Mouse (Mus musculus) stomach, postnatal 0 days (tissue): ENCODE measurements at regions not wholly inside any gene's neighbourhood (a gene's known extent, or its start where the extent isn't known, plus 50 kb on each side); places are given as distances from the start of the nearest gene placed in this dataset.

Experiments used
- ATAC-seq: fragments of 200-750 bp; cut with Nextera tagmentation; 2 replicates; pipeline ENCODE4 v1.8.0; 2017; ENCODE audit not compliant: low FRiP score, low TSS enrichment
- DNase-seq: peaks from one replicate; pipeline ENCODE4 v3.0.0-alpha.2; 2016; ENCODE audit warnings: low spot score
- H3K27ac ChIP-seq: fragments of 300-500 bp; sonication (generic); replicated peaks from 2 replicates; pipeline ENCODE4 v1.5.1; 2014; ENCODE audit warnings: mild to moderate bottlenecking, control low read depth
- H3K27me3 ChIP-seq: fragments of 300-500 bp; sonication (generic); 2 replicates; pipeline ENCODE4 v1.6.1; 2014; ENCODE audit warnings: low read length; ENCODE audit not compliant: control insufficient read depth, insufficient read depth
- H3K36me3 ChIP-seq: fragments of 300-500 bp; sonication (generic); 2 replicates; pipeline ENCODE4 v1.6.1; 2014; ENCODE audit warnings: low read length, mixed read lengths; ENCODE audit not compliant: control insufficient read depth, insufficient read depth
- H3K4me1 ChIP-seq: fragments of 300-500 bp; sonication (generic); replicated peaks from 2 replicates; pipeline ENCODE4 v1.6.1; 2014; ENCODE audit warnings: antibody characterized with exemption; ENCODE audit not compliant: control insufficient read depth, insufficient read depth
- H3K4me2 ChIP-seq: fragments of 300-500 bp; sonication (generic); replicated peaks from 2 replicates; pipeline ENCODE4 v1.6.1; 2014; ENCODE audit warnings: low read depth, mild to moderate bottlenecking, control low read depth, moderate library complexity
- H3K4me3 ChIP-seq: fragments of 300-500 bp; sonication (generic); 2 replicates; pipeline ENCODE4 v1.5.1; 2014; ENCODE audit warnings: low read depth, low read length, control low read depth
- H3K9ac ChIP-seq: fragments of 300-500 bp; sonication (generic); 2 replicates; pipeline ENCODE4 v1.6.1; 2014; ENCODE audit warnings: mild to moderate bottlenecking, low read length, control low read depth, mixed read lengths
- H3K9me3 ChIP-seq: fragments of 300-500 bp; sonication (generic); 2 replicates; pipeline ENCODE4 v1.6.1; 2016; ENCODE audit warnings: low read length; ENCODE audit not compliant: control insufficient read depth
- CTCF ChIP-seq: IDR thresholded peaks from 2 replicates; pipeline ENCODE4 v1.5.1; 2016; ENCODE audit warnings: antibody characterized with exemption, low read depth, mild to moderate bottlenecking, moderate library complexity
- EP300 ChIP-seq: optimal IDR thresholded peaks from 2 replicates; pipeline ENCODE3; 2016; ENCODE audit warnings: antibody characterized with exemption
- WGBS: fragments of 180-500 bp; shearing (Covaris S2); extraction: QIAGEN DNeasy Blood & Tissue Kit; methylation state at CpG from one replicate; pipeline ENCODE4 v1.1.7; 2014; 5-methylcytosine and 5-hydroxymethylcytosine counted together

DNA sequence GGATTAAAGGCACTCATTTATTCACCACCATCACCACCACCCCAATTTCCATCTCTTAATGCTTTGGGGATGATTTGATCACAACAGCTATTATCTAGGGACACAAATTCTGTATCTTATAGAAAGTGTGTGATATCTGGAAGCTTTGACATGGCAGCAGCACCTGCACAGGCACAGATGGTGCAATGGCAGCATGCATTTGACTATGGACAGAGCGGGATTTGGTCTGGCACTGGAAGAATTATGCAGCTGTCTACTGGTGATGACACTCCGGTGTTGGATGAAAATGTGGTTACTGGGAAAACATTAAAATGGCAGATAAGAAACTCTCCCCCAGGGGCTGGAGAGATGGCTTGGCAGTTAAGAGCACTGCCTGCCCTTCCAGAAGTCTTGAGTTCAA is 403.7 kb upstream of the Nr5a2 start:
- H3K27me3 ChIP-seq, result no peaks in the 10 kb centered on the region
- no peak overlapping the region for H3K4me3 ChIP-seq
- DNase-seq (no peak), ATAC-seq (no peak)
- TF ChIP-seq EP300 (no peak), CTCF (no peak)
- no peaks in the 10 kb centered on the region for H3K9me3 ChIP-seq
- no peaks in the 10 kb centered on the region for H3K4me1 ChIP-seq
- H3K4me2 ChIP-seq, result no peak overlapping the region
- no peak overlapping the region for H3K27ac ChIP-seq
- WGBS, result 97% methylated on average over 2 of the region's 2 CpGs
- no peak overlapping the region for H3K9ac ChIP-seq
- H3K36me3 ChIP-seq, result no peaks in the 10 kb centered on the region

DNA sequence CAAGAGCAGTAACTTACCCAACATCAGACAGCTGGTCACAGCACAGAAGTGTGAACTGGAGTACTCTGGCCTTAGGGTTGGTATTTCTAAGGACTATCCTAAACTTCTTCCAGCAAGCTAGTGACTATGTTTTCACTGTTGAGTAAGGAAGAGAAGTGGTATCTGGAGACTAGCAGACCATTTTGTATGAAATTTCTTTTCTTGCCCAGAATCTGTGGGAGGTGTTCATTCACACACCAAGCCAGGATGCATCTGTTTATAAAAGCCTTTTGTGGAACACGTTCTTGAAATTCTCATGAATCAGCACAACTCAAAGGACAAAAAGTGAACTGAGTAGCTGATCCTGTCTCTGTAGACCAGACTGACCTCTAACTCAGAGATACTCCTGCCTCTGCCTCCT is 403.3 kb upstream of the Nr5a2 start:
- Histone ChIP-seq H3K4me1 (no peaks in the 10 kb centered on the region), H3K4me3 (no peak overlapping the region), H3K4me2 (no peak overlapping the region), H3K9me3 (no peaks in the 10 kb centered on the region), H3K27ac (no peak overlapping the region), H3K9ac (no peak overlapping the region), H3K36me3 (no peaks in the 10 kb centered on the region), H3K27me3 (no peaks in the 10 kb centered on the region)
- TF ChIP-seq CTCF, result no peak
- TF ChIP-seq EP300, result no peak
- DNase-seq (no peak), ATAC-seq (no peak)
- WGBS, result 46% methylated on average over 1 of the region's 1 CpGs

DNA sequence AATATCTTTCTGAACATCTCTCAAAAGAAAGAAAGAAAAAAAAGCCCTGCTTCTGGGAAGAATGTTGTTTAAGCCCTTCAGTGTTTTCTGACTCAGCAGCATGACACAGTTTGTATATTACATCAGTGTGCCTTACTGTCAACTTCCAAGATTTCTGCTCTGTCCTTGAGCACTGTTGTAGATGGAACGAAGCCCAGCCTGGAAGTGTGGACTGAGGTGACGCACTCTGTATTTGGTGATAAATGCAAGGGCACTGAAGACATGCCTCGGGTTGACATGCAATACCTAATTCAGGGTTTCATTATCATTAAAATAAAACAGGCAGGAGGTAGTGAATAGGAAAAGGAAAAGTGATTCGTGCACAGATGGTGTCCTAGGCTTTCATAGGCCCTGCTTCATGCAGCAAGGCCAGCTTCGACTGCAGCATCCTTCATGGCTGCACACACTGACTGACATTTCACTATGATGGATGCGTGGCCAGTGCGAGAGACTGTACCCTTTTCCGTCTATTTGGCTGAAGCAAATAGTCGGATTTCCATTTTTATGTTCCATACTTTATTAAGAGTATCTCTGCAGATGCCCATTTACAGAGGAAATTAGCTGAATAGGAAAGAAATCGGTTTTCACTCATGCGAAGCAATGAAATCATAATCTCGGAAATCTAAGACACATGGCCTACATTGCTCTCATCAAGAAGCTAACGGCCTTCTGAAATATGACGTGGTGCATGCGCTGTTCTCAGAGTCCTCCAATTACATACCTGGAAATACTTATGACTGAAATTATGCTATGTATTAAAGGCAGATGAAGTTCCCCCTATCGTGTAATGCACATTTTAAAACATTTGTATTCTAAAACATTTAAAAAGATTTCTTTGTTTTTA is 400.7 kb upstream of the Nr5a2 start:
- Histone ChIP-seq H3K4me1 (no peaks in the 10 kb centered on the region), H3K4me2 (no peak overlapping the region), H3K36me3 (no peaks in the 10 kb centered on the region), H3K27me3 (no peaks in the 10 kb centered on the region), H3K9ac (no peak overlapping the region), H3K27ac (no peak overlapping the region), H3K4me3 (no peak overlapping the region), H3K9me3 (no peaks in the 10 kb centered on the region)
- DNase-seq (no peak), ATAC-seq (no peak)
- 80% methylated on average over 16 of the region's 16 CpGs for WGBS
- no peak for TF ChIP-seq CTCF
- TF ChIP-seq EP300, result no peak

DNA sequence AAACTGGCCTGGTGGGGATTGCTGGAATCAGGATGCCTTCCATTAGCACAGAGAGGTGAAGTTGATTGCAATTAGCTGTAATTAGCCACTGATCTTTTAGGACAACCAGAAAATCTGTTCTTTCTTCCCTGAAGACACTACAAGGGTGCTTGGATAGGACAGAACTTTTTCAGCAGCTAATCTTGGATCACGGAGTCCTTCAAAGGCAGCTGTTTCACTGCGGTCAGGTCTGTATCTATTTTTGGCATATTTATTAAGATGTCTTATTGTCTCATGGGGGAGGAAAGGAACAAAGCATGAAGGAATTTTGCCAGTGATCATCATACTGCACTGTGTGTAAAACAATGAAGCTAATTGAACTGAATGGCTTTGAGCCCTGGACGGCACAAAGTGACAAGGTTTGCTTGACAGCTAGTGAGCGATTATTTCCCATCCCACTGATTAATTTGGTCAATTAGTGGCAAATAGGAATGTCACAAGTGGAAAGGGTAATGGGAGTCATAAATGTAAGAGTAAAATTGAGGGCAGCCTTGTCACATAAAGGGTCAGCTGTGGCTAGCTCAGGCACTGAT is 395.8 kb upstream of the Nr5a2 start:
- Histone ChIP-seq H3K4me1 (no peaks in the 10 kb centered on the region), H3K4me3 (no peak overlapping the region), H3K27ac (no peak overlapping the region), H3K9ac (no peak overlapping the region), H3K36me3 (no peaks in the 10 kb centered on the region), H3K4me2 (no peak overlapping the region), H3K9me3 (no peaks in the 10 kb centered on the region), H3K27me3 (no peaks in the 10 kb centered on the region)
- TF ChIP-seq EP300, result no peak
- no peak for TF ChIP-seq CTCF
- ATAC-seq (no peak), DNase-seq (no peak)
- WGBS, result 80% methylated on average over 4 of the region's 4 CpGs

DNA sequence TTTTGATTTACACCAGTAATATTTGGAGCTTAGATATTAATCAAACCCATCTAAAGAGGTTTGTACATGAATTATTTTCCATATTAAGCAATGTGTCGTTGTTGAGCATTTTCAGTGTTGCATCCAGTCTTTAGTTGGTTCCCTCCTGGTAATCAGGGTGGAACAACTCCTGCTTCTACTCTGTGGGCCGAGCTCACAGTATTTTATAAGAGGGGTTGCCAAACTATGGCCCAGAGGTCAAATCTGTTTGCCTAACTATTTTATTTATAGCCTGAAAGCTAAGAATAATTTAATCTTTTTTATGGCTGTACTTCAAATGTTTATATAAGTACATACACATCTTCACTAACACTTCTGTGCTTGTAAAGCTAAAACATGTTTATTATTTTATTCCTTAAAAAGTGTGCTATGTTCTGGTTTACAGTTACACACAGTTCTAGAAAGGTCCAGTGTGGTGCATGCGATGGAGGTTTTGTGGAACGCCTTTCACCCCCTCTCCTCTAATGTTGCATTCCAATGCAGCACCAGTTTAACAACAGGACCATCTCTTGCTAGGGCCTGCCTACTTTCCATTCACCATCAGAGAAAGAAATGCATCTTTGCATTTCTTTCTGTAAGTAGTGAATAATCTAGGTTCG is 392.3 kb upstream of the Nr5a2 start:
- DNase-seq (no peak), ATAC-seq (no peak)
- H3K4me1 ChIP-seq, result no peaks in the 10 kb centered on the region
- no peak overlapping the region for H3K4me3 ChIP-seq
- no peaks in the 10 kb centered on the region for H3K36me3 ChIP-seq
- no peak for TF ChIP-seq CTCF
- TF ChIP-seq EP300, result no peak
- no peaks in the 10 kb centered on the region for H3K27me3 ChIP-seq
- H3K27ac ChIP-seq, result no peak overlapping the region
- WGBS, result 57% methylated on average over 5 of the region's 5 CpGs
- no peaks in the 10 kb centered on the region for H3K9me3 ChIP-seq
- no peak overlapping the region for H3K9ac ChIP-seq
- no peak overlapping the region for H3K4me2 ChIP-seq

DNA sequence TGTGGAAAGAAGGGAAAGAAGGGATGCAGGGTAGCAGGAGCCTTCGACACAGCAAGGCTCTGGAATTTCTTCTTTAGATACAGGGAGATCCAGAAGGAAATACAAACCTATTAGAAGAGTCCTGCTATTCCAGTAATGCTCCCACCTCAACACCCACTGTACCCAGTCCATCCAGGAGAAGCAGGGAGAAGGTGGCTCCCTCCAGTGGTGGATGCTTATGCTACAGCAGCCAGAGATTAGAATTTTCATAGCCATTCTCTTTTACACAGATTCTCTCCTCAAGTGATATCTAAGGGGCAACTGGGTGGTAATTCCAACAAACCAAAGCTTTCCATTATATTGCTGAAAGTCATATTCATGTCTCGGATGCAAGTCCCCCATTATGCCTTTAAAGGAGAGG is 373.9 kb upstream of the Nr5a2 start:
- Histone ChIP-seq H3K4me2 (no peak overlapping the region), H3K27ac (no peak overlapping the region), H3K27me3 (no peaks in the 10 kb centered on the region), H3K4me1 (no peaks in the 10 kb centered on the region), H3K4me3 (no peak overlapping the region), H3K9ac (no peak overlapping the region), H3K9me3 (no peaks in the 10 kb centered on the region), H3K36me3 (no peaks in the 10 kb centered on the region)
- no peak for DNase-seq
- no peak for ATAC-seq
- WGBS, result 93% methylated on average over 2 of the region's 2 CpGs
- TF ChIP-seq EP300 (no peak), CTCF (peak; percentile 54)
